ENCODE assay signal across 20 mouse cellular contexts in genomic region chr2:115057200-115057599, GRCm38 (mm10).
DNase-seq lines count a peak whose midpoint lies in the region; ATAC-seq lines count a peak whose summit lies in the region.
"Had no signal": no experiment of that assay in that cellular context is flagged by ENCODE, and none has a peak within 500 bp of the region (broad histone marks: within the 10 kb centered on the region; RNA-seq: fewer than 3 reads in every experiment).

No protein-coding gene starts in this region.

- no peak for DNase-seq in forebrain, embryonic 10.5 days (ENCODE audit: extremely low spot score, low spot score)
- DNase-seq: adrenal gland, adult 2 months; cerebellum, adult 11-12 months; cerebellum, adult 8-10 months; cerebellum, postnatal 36 days; gastrocnemius, adult 2 months; gastrocnemius, postnatal 14 days; heart, adult 11 months; kidney, adult 2 months had no signal

- no peak overlapping the region for H3K9ac ChIP-seq in forebrain, embryonic 15.5 days (replicated peaks)
- H3K9ac ChIP-seq in hindbrain, embryonic 15.5 days, result no peak overlapping the region
- H3K9ac ChIP-seq in hindbrain, embryonic 12.5 days, result no peak overlapping the region
- H3K9ac ChIP-seq in forebrain, embryonic 16.5 days (replicated peaks; ENCODE audit: low read depth, low read length), result no peak overlapping the region
- H3K9ac ChIP-seq: embryonic facial prominence, embryonic 13.5 days had no signal

- H3K27ac ChIP-seq in forebrain, embryonic 15.5 days (replicated peaks), result peak overlapping the region; percentile 72
- no peak overlapping the region for H3K27ac ChIP-seq in forebrain, embryonic 10.5 days
- 0 out of 2 replicates have a peak overlapping the region, but pooled peaks have one; percentile 22 for H3K27ac ChIP-seq in hindbrain, embryonic 15.5 days (replicated peaks)
- no peak overlapping the region; the same call in 1 of the 2 replicates for H3K27ac ChIP-seq in hindbrain, embryonic 12.5 days
- H3K27ac ChIP-seq in forebrain, embryonic 16.5 days (ENCODE audit: low read length), result no peak overlapping the region
- H3K27ac ChIP-seq: embryonic facial prominence, embryonic 10.5 days; embryonic facial prominence, embryonic 13.5 days; gastrocnemius, adult 2 months had no signal

- H3K27me3 ChIP-seq in forebrain, embryonic 15.5 days, result no peaks in the 10 kb centered on the region
- H3K27me3 ChIP-seq in forebrain, embryonic 10.5 days (ENCODE audit: poor library complexity, severe bottlenecking), result no peaks in the 10 kb centered on the region
- no peaks in the 10 kb centered on the region for H3K27me3 ChIP-seq in hindbrain, embryonic 15.5 days
- no peaks in the 10 kb centered on the region for H3K27me3 ChIP-seq in hindbrain, embryonic 12.5 days
- no peaks in the 10 kb centered on the region for H3K27me3 ChIP-seq in forebrain, embryonic 16.5 days (replicated peaks; ENCODE audit: control insufficient read depth, insufficient read depth, low read length)
- H3K27me3 ChIP-seq: embryonic facial prominence, embryonic 13.5 days had no signal

- WGBS in forebrain, embryonic 15.5 days, result 31% methylated on average over 2 of the region's 2 CpGs
- WGBS in forebrain, embryonic 10.5 days, result 87% methylated on average over 2 of the region's 2 CpGs
- WGBS in hindbrain, embryonic 15.5 days, result 48% methylated on average over 2 of the region's 2 CpGs
- 55% methylated on average over 2 of the region's 2 CpGs for WGBS in hindbrain, embryonic 12.5 days
- WGBS in forebrain, embryonic 16.5 days, result 26% methylated on average over 2 of the region's 2 CpGs

- peak overlapping the region; percentile 12; the same call in 1 of the 2 replicates for H3K4me2 ChIP-seq in forebrain, embryonic 15.5 days (replicated peaks)
- no peak overlapping the region for H3K4me2 ChIP-seq in hindbrain, embryonic 15.5 days
- H3K4me2 ChIP-seq in hindbrain, embryonic 12.5 days (replicated peaks), result no peak overlapping the region
- no peak overlapping the region for H3K4me2 ChIP-seq in forebrain, embryonic 16.5 days (ENCODE audit: low read length)
- H3K4me2 ChIP-seq: embryonic facial prominence, embryonic 13.5 days; heart, embryonic 11.5 days had no signal

- peaks cover 22% of the 10 kb centered on the region for H3K4me1 ChIP-seq in forebrain, embryonic 15.5 days
- peaks cover 7% of the 10 kb centered on the region for H3K4me1 ChIP-seq in forebrain, embryonic 10.5 days
- H3K4me1 ChIP-seq in hindbrain, embryonic 15.5 days (replicated peaks), result peaks cover 8% of the 10 kb centered on the region
- peaks cover 13% of the 10 kb centered on the region for H3K4me1 ChIP-seq in hindbrain, embryonic 12.5 days
- peaks cover 14% of the 10 kb centered on the region; the same call in 1 of the 2 replicates for H3K4me1 ChIP-seq in forebrain, embryonic 16.5 days (replicated peaks; ENCODE audit: control insufficient read depth, insufficient read depth, low read length)

- H3K4me3 ChIP-seq in forebrain, embryonic 15.5 days, result no peak overlapping the region
- H3K4me3 ChIP-seq in forebrain, embryonic 10.5 days, result no peak overlapping the region
- H3K4me3 ChIP-seq in hindbrain, embryonic 15.5 days, result no peak overlapping the region
- no peak overlapping the region for H3K4me3 ChIP-seq in hindbrain, embryonic 12.5 days
- H3K4me3 ChIP-seq in forebrain, embryonic 16.5 days (replicated peaks; ENCODE audit: low read length), result no peak overlapping the region
- H3K4me3 ChIP-seq: embryonic facial prominence, embryonic 10.5 days; embryonic facial prominence, embryonic 13.5 days; erythroblast, embryonic 14.5 days; gastrocnemius, adult 2 months had no signal

- H3K9me3 ChIP-seq in forebrain, embryonic 15.5 days, result no peaks in the 10 kb centered on the region
- H3K9me3 ChIP-seq in forebrain, embryonic 10.5 days, result no peaks in the 10 kb centered on the region
- H3K9me3 ChIP-seq in hindbrain, embryonic 15.5 days, result no peaks in the 10 kb centered on the region
- no peaks in the 10 kb centered on the region for H3K9me3 ChIP-seq in hindbrain, embryonic 12.5 days (replicated peaks)
- no peaks in the 10 kb centered on the region for H3K9me3 ChIP-seq in forebrain, embryonic 16.5 days (ENCODE audit: control insufficient read depth, low read length)
- H3K9me3 ChIP-seq: embryonic facial prominence, embryonic 10.5 days; embryonic facial prominence, embryonic 13.5 days had no signal

- ATAC-seq in forebrain, embryonic 15.5 days (replicated peaks), result peak; percentile 63
- ATAC-seq in hindbrain, embryonic 15.5 days (ENCODE audit: low FRiP score, low read depth), result no peak
- ATAC-seq in hindbrain, embryonic 12.5 days (ENCODE audit: low FRiP score), result no peak
- peak; percentile 36; the same call in 1 of the 2 replicates for ATAC-seq in forebrain, embryonic 16.5 days
- no peak for ATAC-seq in megakaryocyte progenitor cell, adult 5-6 weeks (replicated peaks; ENCODE audit: poor library complexity)
- ATAC-seq: CD4-positive, CD25-positive, alpha-beta regulatory T cell, adult 4 months; intestine, postnatal 0 days had no signal

- H3K36me3 ChIP-seq in forebrain, embryonic 15.5 days, result no peaks in the 10 kb centered on the region
- H3K36me3 ChIP-seq in forebrain, embryonic 10.5 days (replicated peaks), result no peaks in the 10 kb centered on the region
- no peaks in the 10 kb centered on the region for H3K36me3 ChIP-seq in hindbrain, embryonic 15.5 days
- no peaks in the 10 kb centered on the region for H3K36me3 ChIP-seq in hindbrain, embryonic 12.5 days
- no peaks in the 10 kb centered on the region for H3K36me3 ChIP-seq in forebrain, embryonic 16.5 days (ENCODE audit: control insufficient read depth, insufficient read depth)
- H3K36me3 ChIP-seq: embryonic facial prominence, embryonic 10.5 days; embryonic facial prominence, embryonic 13.5 days had no signal

Comparison
In these comparisons a context has a peak if more than half of its experiments do, and no peak if none do; other contexts are left out.
1. H3K27ac ChIP-seq: peak in forebrain, embryonic 15.5 days (single experiment) and hindbrain, embryonic 15.5 days (single experiment); none in forebrain, embryonic 10.5 days (single experiment), hindbrain, embryonic 12.5 days (single experiment) and forebrain, embryonic 16.5 days (single experiment).
2. ATAC-seq: peak in forebrain, embryonic 15.5 days (single experiment) and forebrain, embryonic 16.5 days (single experiment); none in hindbrain, embryonic 15.5 days (single experiment), hindbrain, embryonic 12.5 days (single experiment) and megakaryocyte progenitor cell, adult 5-6 weeks (single experiment).